Mouse (Mus musculus) kidney, embryonic 14.5 days (tissue): ENCODE data around the gene Zmiz1. TPM values are rescaled to one million over a fixed set of nuclear protein-coding genes. Genes with fewer than 3 reads are reported as not detected.

Experiments
- ATAC-seq: fragments of 200-750 bp; cut with Nextera tagmentation; 2 replicates; pipeline ENCODE4 v1.8.0; 2017; ENCODE audit warnings: moderate number of reproducible peaks, mild to moderate bottlenecking, moderate TSS enrichment, moderate library complexity; ENCODE audit not compliant: low FRiP score, low TSS enrichment
- H3K27ac ChIP-seq: fragments of 300-500 bp; sonication (generic); 2 replicates; pipeline ENCODE4 v1.5.1; 2014; ENCODE audit warnings: low read depth, mild to moderate bottlenecking, low read length, moderate library complexity, mixed read lengths
- H3K27me3 ChIP-seq: fragments of 300-500 bp; sonication (generic); 2 replicates; pipeline ENCODE4 v1.6.1; 2014; ENCODE audit warnings: mild to moderate bottlenecking, low read length; ENCODE audit not compliant: control insufficient read depth, insufficient read depth
- H3K36me3 ChIP-seq: fragments of 300-500 bp; sonication (generic); 2 replicates; pipeline ENCODE4 v1.6.1; 2014; ENCODE audit warnings: low read length, mixed read lengths; ENCODE audit not compliant: control insufficient read depth, insufficient read depth
- H3K4me1 ChIP-seq: fragments of 300-500 bp; sonication (generic); 2 replicates; pipeline ENCODE4 v1.6.1; 2014; ENCODE audit warnings: low read length, mixed read lengths; ENCODE audit not compliant: control insufficient read depth, insufficient read depth
- H3K4me2 ChIP-seq: fragments of 300-500 bp; sonication (generic); replicated peaks from 2 replicates; pipeline ENCODE4 v1.6.1; 2014; ENCODE audit warnings: low read depth, mild to moderate bottlenecking, low read length
- H3K4me3 ChIP-seq: fragments of 300-500 bp; sonication (generic); 2 replicates; pipeline ENCODE4 v1.5.1; 2014; ENCODE audit warnings: mild to moderate bottlenecking, low read length
- H3K9ac ChIP-seq: fragments of 300-500 bp; sonication (generic); 2 replicates; pipeline ENCODE4 v1.6.1; 2014; ENCODE audit warnings: low read depth, mild to moderate bottlenecking, low read length, moderate library complexity
- H3K9me3 ChIP-seq: fragments of 300-500 bp; sonication (generic); 2 replicates; pipeline ENCODE4 v1.6.1; 2016; ENCODE audit warnings: low read length; ENCODE audit not compliant: control insufficient read depth
- WGBS: fragments of 180-500 bp; shearing (Covaris S2); extraction: QIAGEN DNeasy Blood & Tissue Kit; methylation state at CpG from one replicate; pipeline ENCODE4 v1.1.7; 2014; 5-methylcytosine and 5-hydroxymethylcytosine counted together
- polyA plus RNA-seq: library from polyadenylated mRNA; unstranded; fragments of >200 nt; fragmentation: Nextera tagmentation; extraction: Ambion mirVana; gene quantifications from 2 replicates; pipeline ENCODE4 v1.2.1, GENCODE M21; 2014

The Zmiz1 gene
- polyA plus RNA-seq, 1 experiment from 2014 or later: 57.3 TPM

DNA sequence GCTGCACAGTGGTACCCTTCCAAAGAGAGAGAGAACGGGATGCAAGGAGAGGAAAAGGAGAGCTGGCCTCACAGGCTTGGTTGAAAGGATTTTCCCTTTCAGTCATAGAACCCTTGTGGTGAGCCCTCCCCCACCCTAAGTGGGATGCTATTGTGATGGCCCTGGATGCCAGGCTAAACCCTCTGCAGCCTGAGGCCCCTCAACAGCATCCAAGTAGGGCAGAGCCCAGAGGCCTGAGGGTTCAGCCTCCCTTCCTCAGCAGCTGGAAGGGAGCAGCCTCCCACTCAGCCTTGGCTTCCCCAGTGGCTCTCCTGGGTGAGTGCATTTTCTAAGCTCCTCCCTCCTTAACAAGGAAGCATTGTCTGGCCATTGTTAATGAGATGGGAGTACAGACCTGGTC lies 121.4 kb downstream of the Zmiz1 start:
- peaks cover 16% of the 10 kb centered on the region; the same call in 1 of the 2 replicates for H3K4me1 ChIP-seq
- no peak overlapping the region for H3K27ac ChIP-seq
- no peak overlapping the region for H3K4me3 ChIP-seq
- no peak for ATAC-seq
- no peak overlapping the region for H3K9ac ChIP-seq
- peaks cover 89% of the 10 kb centered on the region for H3K36me3 ChIP-seq
- WGBS: 69% methylated on average over 1 of the region's 1 CpGs
- no peaks in the 10 kb centered on the region for H3K27me3 ChIP-seq
- H3K4me2 ChIP-seq: no peak overlapping the region
- H3K9me3 ChIP-seq: no peaks in the 10 kb centered on the region

DNA sequence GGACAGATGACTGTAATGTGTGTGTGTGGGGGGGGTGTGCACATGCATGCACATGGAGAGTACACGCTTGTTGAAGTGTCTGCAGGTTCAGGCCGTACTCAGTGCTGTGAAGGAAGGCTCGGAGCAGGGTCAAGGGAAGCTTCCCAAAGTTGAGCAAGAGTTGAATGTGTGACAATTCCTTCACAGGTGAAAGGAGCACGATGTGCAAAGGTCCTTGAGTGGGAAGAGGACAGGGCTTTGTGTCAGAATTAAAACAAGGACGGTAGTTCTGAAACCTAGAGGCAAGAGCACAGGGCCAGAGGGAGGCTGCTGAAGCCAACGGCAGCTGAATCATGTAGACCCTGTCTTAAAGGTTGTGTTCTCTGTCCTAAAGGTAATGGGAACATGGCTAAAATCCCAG lies 123.6 kb downstream of the Zmiz1 start:
- Histone ChIP-seq H3K4me1 (peaks cover 35% of the 10 kb centered on the region), H3K4me2 (no peak overlapping the region), H3K27me3 (no peaks in the 10 kb centered on the region), H3K9ac (no peak overlapping the region), H3K4me3 (no peak overlapping the region), H3K36me3 (peaks cover 67% of the 10 kb centered on the region), H3K9me3 (no peaks in the 10 kb centered on the region), H3K27ac (no peak overlapping the region)
- WGBS: 96% methylated on average over 6 of the region's 6 CpGs
- no peak for ATAC-seq

DNA sequence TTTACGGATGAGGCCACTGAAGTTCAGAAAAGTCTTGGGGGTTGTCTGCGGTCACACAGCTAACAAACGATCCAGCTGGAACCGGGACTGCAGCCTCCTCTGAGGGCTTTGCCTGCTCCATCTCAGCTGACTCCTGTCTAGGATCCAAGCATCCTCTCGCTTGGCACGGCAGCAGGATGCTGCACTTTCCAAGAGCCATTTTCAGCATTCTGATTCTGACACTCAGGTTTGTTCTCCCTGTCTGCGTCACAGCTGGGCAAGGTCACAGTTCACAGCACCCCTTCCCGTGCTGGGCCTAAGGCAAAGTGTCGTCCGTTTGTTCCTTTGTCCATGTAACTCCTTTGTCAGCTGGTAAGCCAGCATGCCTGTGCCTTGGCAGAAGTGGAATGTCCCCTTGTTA lies 124.9 kb downstream of the Zmiz1 start:
- Histone ChIP-seq H3K4me3 (no peak overlapping the region), H3K4me1 (peaks cover 43% of the 10 kb centered on the region), H3K4me2 (no peak overlapping the region), H3K27me3 (no peaks in the 10 kb centered on the region), H3K36me3 (peaks cover 54% of the 10 kb centered on the region), H3K9me3 (no peaks in the 10 kb centered on the region), H3K9ac (no peak overlapping the region), H3K27ac (no peak overlapping the region)
- 72% methylated on average over 10 of the region's 10 CpGs for WGBS
- no peak for ATAC-seq

DNA sequence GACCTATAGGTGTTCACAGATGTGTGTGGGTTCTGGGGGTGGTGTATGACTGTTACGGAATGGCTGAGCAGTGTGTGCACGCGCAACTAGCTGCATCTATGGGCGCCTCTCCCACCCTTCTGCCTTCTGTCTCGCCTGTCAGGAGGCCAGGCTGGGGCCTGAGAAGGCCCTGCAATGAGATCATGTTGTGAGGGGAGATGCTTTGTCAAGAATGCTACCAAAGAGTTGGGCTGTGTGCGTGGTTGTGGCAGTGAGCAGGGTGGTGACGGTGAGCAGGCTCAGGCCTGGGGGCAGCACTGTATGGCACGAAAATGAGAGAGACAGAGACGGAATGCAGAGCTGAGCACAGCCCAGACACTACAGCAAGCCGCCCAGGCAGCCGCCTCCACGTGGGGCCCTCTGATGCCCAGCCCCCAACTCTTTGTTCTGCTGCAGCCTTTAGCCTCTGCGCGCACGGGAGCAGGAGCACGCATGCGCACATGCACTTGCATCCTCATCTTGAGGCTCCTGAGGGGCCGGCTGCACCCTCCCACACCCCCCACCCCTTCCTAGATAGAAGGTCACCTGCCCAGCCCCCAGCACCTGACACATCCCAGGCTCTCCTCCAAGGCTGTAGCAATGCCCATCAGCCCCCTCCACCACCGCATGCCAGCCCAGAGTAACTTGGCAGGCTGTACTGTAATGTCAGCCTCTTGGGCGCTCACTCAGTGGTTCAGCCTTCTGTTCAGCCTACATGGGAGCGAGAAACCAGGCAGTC lies 126.7 kb downstream of the Zmiz1 start:
- peak overlapping the region; percentile 48 for H3K9ac ChIP-seq
- H3K9me3 ChIP-seq: no peaks in the 10 kb centered on the region
- H3K4me3 ChIP-seq: no peak overlapping the region
- peaks cover 49% of the 10 kb centered on the region for H3K36me3 ChIP-seq
- ATAC-seq: peak; percentile 50
- peaks cover 54% of the 10 kb centered on the region for H3K4me1 ChIP-seq
- H3K4me2 ChIP-seq: no peak overlapping the region
- peak overlapping the region; percentile 87 for H3K27ac ChIP-seq
- 33% methylated on average over 21 of the region's 21 CpGs for WGBS
- H3K27me3 ChIP-seq: no peaks in the 10 kb centered on the region

DNA sequence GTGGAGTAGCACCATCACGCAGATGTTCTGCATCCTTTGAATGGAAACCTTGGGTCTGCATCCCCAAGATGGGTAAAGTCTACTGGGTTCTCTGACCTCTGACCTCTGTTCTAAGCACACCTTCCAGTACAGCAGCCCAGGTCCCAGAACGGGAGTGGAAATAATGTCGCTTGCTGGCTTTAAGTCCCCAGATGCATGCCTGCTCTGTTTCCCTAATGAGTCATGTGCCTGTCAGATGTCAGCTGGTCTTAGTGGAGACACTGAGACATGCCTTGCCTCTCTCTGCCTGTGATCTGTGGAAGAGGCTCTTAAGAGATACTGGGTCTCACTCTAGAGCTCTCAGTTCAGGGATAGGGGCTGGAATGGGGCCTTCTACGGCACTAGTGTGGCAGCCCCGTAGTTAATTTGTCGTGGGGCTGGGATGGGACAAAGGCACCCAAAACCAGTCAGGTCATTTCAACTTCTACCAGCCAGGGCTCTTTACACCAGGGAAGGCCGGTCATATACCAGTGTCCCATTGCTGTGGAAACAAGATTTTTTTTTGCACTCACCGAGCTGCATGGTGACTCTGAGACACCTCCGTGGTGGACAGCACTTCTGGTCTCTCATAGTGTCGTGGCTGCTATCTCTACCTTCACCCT lies 128.0 kb downstream of the Zmiz1 start:
- Histone ChIP-seq H3K27me3 (no peaks in the 10 kb centered on the region), H3K4me1 (peaks cover 54% of the 10 kb centered on the region), H3K9ac (peak overlapping the region; percentile 51; the same call in 1 of the 2 replicates), H3K27ac (peak overlapping the region; percentile 87), H3K4me3 (no peak overlapping the region), H3K9me3 (no peaks in the 10 kb centered on the region), H3K4me2 (peak overlapping the region; percentile 27), H3K36me3 (peaks cover 38% of the 10 kb centered on the region)
- WGBS: 33% methylated on average over 10 of the region's 10 CpGs
- no peak; the same call in 1 of the 2 replicates for ATAC-seq

DNA sequence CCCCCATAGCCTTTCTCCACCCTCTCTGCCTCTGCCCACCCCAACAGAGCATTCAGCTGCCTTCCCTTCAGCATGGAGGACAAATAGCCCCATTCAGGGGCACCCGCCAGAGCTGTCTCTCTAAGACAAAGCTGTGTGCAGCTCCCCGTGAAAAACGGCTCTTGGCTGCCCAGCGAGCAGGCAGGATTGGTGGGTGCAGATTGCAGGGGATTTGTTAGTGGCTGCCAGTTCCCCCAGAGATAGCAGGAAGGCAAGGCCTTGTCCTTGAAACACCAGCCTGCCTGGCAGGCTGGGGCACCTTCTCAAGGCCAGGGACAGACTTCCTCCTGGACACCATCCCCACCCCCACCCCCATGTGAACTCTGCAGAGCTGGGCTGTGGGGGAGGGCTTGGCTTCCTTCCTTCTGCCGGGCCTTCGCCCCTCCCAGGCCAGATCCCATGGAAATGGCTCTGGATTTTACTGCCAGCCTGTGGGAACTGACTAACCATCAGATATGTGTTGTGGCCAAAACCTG lies 128.6 kb downstream of the Zmiz1 start:
- Histone ChIP-seq H3K4me1 (peaks cover 54% of the 10 kb centered on the region), H3K27ac (peak overlapping the region; percentile 87), H3K9me3 (no peaks in the 10 kb centered on the region), H3K27me3 (no peaks in the 10 kb centered on the region), H3K36me3 (peaks cover 36% of the 10 kb centered on the region), H3K4me3 (no peak overlapping the region), H3K4me2 (peak overlapping the region; percentile 27), H3K9ac (peak overlapping the region; percentile 51)
- ATAC-seq: peak; percentile 47
- 1% methylated on average over 6 of the region's 6 CpGs for WGBS

DNA sequence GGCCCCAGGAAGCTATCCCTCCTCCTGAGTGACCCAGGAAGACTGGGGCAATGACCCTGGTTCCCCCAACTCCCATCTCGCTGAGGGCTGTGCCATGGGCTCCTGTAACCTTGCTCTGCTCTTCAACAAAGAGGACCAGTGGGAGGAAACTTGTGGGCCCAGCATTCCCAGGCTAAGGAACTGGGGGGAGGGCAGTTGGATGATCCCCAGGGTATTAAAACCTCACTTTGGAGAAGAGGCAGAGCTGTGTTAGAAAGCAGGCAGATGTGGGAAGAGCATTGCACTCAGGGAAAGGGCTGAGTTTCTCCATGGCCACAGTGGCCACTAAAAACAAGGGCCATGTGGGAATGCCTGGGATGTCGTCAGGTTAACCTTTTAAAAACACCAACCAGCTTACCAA lies 129.2 kb downstream of the Zmiz1 start:
- Histone ChIP-seq H3K9me3 (no peaks in the 10 kb centered on the region), H3K4me2 (no peak overlapping the region), H3K27me3 (no peaks in the 10 kb centered on the region), H3K36me3 (peaks cover 30% of the 10 kb centered on the region), H3K27ac (peak overlapping the region; percentile 87), H3K9ac (peak overlapping the region; percentile 51; the same call in 1 of the 2 replicates), H3K4me1 (peaks cover 54% of the 10 kb centered on the region), H3K4me3 (no peak overlapping the region)
- 30% methylated on average over 2 of the region's 2 CpGs for WGBS
- ATAC-seq: no peak

DNA sequence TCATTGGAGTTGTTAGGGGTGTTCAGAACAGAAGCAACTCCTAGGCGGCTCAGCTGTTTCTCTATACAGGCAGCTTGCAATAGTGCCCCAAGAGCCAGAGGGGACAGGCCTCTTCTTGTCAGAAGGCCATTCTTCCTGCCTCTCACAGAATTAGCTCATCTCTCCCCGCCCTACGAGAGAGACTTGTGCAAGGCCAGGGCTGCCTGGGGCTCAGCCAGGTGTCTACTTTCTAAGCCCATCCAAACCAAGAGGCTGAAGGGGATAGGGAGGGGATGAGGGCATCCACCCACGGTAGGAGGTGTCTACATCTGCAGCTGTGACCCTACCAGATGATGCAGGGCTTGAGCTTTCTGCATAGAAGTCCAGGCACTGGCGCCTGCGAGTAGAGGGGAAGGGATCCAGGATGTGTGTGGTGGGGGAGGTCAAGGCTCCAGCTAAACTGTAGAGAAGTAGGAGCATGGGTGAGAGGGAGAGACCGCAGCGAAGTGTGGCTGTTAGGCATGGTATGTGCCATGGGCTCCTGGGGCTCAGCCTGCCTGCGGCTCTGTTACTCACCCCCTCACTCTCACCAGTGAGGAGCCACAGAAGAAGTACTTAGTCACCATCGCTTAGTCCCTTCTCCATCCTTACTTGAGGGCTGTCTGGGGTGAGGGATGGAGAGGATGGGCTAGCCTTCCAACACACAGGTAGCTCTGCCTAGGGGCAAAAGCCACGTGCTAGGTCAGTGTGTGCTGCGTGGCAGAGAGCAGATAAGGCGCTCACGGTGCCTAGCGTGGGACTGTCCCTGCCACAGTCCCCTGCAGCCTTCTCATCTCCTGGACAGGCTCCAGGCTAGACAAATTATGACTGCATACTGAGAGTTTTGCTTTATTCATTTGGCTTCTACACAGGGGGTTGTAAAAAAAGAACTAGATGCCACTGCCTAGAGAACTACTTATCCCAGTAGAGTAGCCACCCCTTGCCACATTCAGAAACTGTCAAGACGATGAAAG lies 130.3 kb downstream of the Zmiz1 start:
- H3K27ac ChIP-seq: peak overlapping the region; percentile 87; the same call in 1 of the 2 replicates
- no peak overlapping the region; the same call in 1 of the 2 replicates for H3K4me3 ChIP-seq
- H3K4me2 ChIP-seq: no peak overlapping the region
- H3K9me3 ChIP-seq: no peaks in the 10 kb centered on the region
- H3K27me3 ChIP-seq: no peaks in the 10 kb centered on the region
- peaks cover 23% of the 10 kb centered on the region; the same call in 1 of the 2 replicates for H3K36me3 ChIP-seq
- no peak for ATAC-seq
- peaks cover 52% of the 10 kb centered on the region for H3K4me1 ChIP-seq
- 70% methylated on average over 16 of the region's 16 CpGs for WGBS
- no peak overlapping the region for H3K9ac ChIP-seq
